Mouse (Mus musculus) MEL (cell line): ENCODE measurements at regions not wholly inside any gene's neighbourhood (a gene's known extent, or its start where the extent isn't known, plus 50 kb on each side); places are given as distances from the start of the nearest gene placed in this dataset.

Experiments
- DNase-seq: peaks from one replicate; pipeline ENCODE4 v3.0.0; 2011; ENCODE audit warnings: low read depth, low spot score
- H3K27ac ChIP-seq: 2 replicates; pipeline ENCODE4 v1.5.1; 2012; ENCODE audit warnings: low read depth, mild to moderate bottlenecking, control low read depth, low read length, moderate library complexity; ENCODE audit not compliant: control insufficient read depth
- H3K27me3 ChIP-seq, 2 experiments: fragments of 150-350 bp in 1 of 2; sonication (generic) in 1 of 2; 2 replicates each; pipeline ENCODE4 v1.6.1; 2012; ENCODE audit warnings: low read length in 2 of 2, mild to moderate bottlenecking in 2 of 2, improper control_type of control experiment in 1 of 2, moderate library complexity in 1 of 2; ENCODE audit not compliant: insufficient read depth in 2 of 2, control insufficient read depth in 1 of 2
- H3K36me3 ChIP-seq, 2 experiments: 2 replicates each; pipeline ENCODE4 v1.6.1; 2012 to 2014; ENCODE audit warnings: low read length in 2 of 2, improper control_type of control experiment in 1 of 2, inconsistent platforms in 1 of 2, mild to moderate bottlenecking in 1 of 2; ENCODE audit not compliant: insufficient read depth in 2 of 2, control insufficient read depth in 1 of 2
- H3K4me1 ChIP-seq, 2 experiments: fragments of 150-350 bp in 1 of 2; sonication (generic) in 1 of 2; 2 replicates each; pipeline ENCODE4 v1.6.1; 2012; ENCODE audit warnings: low read length in 2 of 2, improper control_type of control experiment in 1 of 2, mild to moderate bottlenecking in 1 of 2; ENCODE audit not compliant: insufficient read depth in 2 of 2, control insufficient read depth in 1 of 2
- H3K4me3 ChIP-seq, 2 experiments: fragments of 150-350 bp in 1 of 2; sonication (generic) in 1 of 2; 2 replicates each; pipeline ENCODE4 v1.5.1; 2012; ENCODE audit warnings: low read depth in 2 of 2, low read length in 2 of 2, mild to moderate bottlenecking in 2 of 2, moderate library complexity in 2 of 2, control low read depth in 1 of 2, improper control_type of control experiment in 1 of 2; ENCODE audit not compliant: control insufficient read depth in 1 of 2, insufficient read depth in 1 of 2
- H3K79me2 ChIP-seq: 2 replicates; pipeline ENCODE4 v1.6.1; 2012; ENCODE audit warnings: mild to moderate bottlenecking, low read length, moderate library complexity; ENCODE audit not compliant: control insufficient read depth, poor library complexity, insufficient read depth
- H3K9ac ChIP-seq: 2 replicates; pipeline ENCODE4 v1.6.1; 2012; ENCODE audit warnings: low read depth, mild to moderate bottlenecking, control low read depth, low read length, moderate library complexity; ENCODE audit not compliant: control insufficient read depth, poor library complexity, severe bottlenecking
- H3K9me3 ChIP-seq: fragments of 150-350 bp; sonication (generic); replicated peaks from 2 replicates; pipeline ENCODE4 v1.6.1; 2012; ENCODE audit warnings: mild to moderate bottlenecking, low read length, improper control_type of control experiment, moderate library complexity; ENCODE audit not compliant: insufficient read depth
- BHLHE40 ChIP-seq: IDR thresholded peaks from 2 replicates; pipeline ENCODE4 v1.6.1; 2012; ENCODE audit warnings: low read depth, mild to moderate bottlenecking, inconsistent platforms, low read length, improper control_type of control experiment, borderline replicate concordance
- E2F4 ChIP-seq: IDR thresholded peaks from 2 replicates; pipeline ENCODE4 v1.6.1; 2011; ENCODE audit warnings: low read depth, low read length, improper control_type of control experiment, borderline replicate concordance
- ELF1 ChIP-seq: IDR thresholded peaks from 2 replicates; pipeline ENCODE4 v1.6.1; 2014; ENCODE audit warnings: low read depth, mild to moderate bottlenecking, inconsistent platforms, low read length, improper control_type of control experiment, moderate library complexity
- EP300 ChIP-seq, 2 experiments: IDR thresholded peaks; 2 replicates each; pipeline ENCODE4 v1.6.1; 2011; ENCODE audit warnings: improper control_type of control experiment in 2 of 2, low read length in 2 of 2, low read depth in 1 of 2, mild to moderate bottlenecking in 1 of 2
- GABPA ChIP-seq: IDR thresholded peaks from 2 replicates; pipeline ENCODE4 v1.6.1; 2012; ENCODE audit warnings: low read depth, mild to moderate bottlenecking, inconsistent platforms, low read length, improper control_type of control experiment, moderate library complexity
- GATA1 ChIP-seq: IDR thresholded peaks from 2 replicates; pipeline ENCODE4 v1.6.1; 2011; ENCODE audit warnings: low read depth, low read length, improper control_type of control experiment
- KAT2A ChIP-seq: conservative IDR thresholded peaks from 2 replicates; pipeline ENCODE4 v1.6.1; 2012; ENCODE audit warnings: low read depth, low read length, improper control_type of control experiment, inconsistent platforms
- MAFK ChIP-seq: IDR thresholded peaks from 2 replicates; pipeline ENCODE4 v1.6.1; 2011; ENCODE audit warnings: low read depth, mild to moderate bottlenecking, low read length, improper control_type of control experiment, borderline replicate concordance
- MAZ ChIP-seq: IDR thresholded peaks from 2 replicates; pipeline ENCODE4 v1.6.1; 2012; ENCODE audit warnings: low read depth, mild to moderate bottlenecking, inconsistent platforms, low read length, improper control_type of control experiment
- MXI1 ChIP-seq: IDR thresholded peaks from 2 replicates; pipeline ENCODE4 v1.6.1; 2011; ENCODE audit warnings: mild to moderate bottlenecking, low read depth, low read length, improper control_type of control experiment
- POLR2AphosphoS2 ChIP-seq: IDR thresholded peaks from 2 replicates; pipeline ENCODE4 v1.6.1; 2011; ENCODE audit warnings: low read length, improper control_type of control experiment
- POLR2AphosphoS5 ChIP-seq: IDR thresholded peaks from 2 replicates; pipeline ENCODE4 v1.6.1; 2012; ENCODE audit warnings: low read depth, borderline replicate concordance, mild to moderate bottlenecking, inconsistent platforms, low read length, moderate library complexity, mixed read lengths
- RAD21 ChIP-seq: IDR thresholded peaks from 2 replicates; pipeline ENCODE4 v1.6.1; 2011; ENCODE audit warnings: mild to moderate bottlenecking, low read depth, low read length, improper control_type of control experiment
- SMC3 ChIP-seq: IDR thresholded peaks from 2 replicates; pipeline ENCODE4 v1.6.1; 2011; ENCODE audit warnings: low read depth, low read length, improper control_type of control experiment
- TAL1 ChIP-seq: IDR thresholded peaks from 2 replicates; pipeline ENCODE4 v1.6.1; 2012; ENCODE audit warnings: mild to moderate bottlenecking, inconsistent platforms, low read length, moderate library complexity, mixed read lengths
- TCF12 ChIP-seq: IDR thresholded peaks from 2 replicates; pipeline ENCODE4 v1.6.1; 2014; ENCODE audit warnings: low read depth, mild to moderate bottlenecking, inconsistent platforms, low read length, improper control_type of control experiment, moderate library complexity
- USF2 ChIP-seq, 2 experiments: IDR thresholded peaks; 2 replicates each; pipeline ENCODE4 v1.6.1; 2011 to 2012; ENCODE audit warnings: improper control_type of control experiment in 2 of 2, low read length in 2 of 2, borderline replicate concordance in 1 of 2, inconsistent platforms in 1 of 2, low read depth in 1 of 2, mild to moderate bottlenecking in 1 of 2; ENCODE audit not compliant: insufficient read depth in 1 of 2
- ZC3H11A ChIP-seq: IDR thresholded peaks from 2 replicates; pipeline ENCODE4 v1.6.1; 2012; ENCODE audit warnings: low read depth, mild to moderate bottlenecking, inconsistent platforms, low read length, improper control_type of control experiment
- ZKSCAN1 ChIP-seq: IDR thresholded peaks from 2 replicates; pipeline ENCODE4 v1.6.1; 2012; ENCODE audit warnings: low read depth, mild to moderate bottlenecking, inconsistent platforms, low read length, improper control_type of control experiment, moderate library complexity
- ZMIZ1 ChIP-seq: IDR thresholded peaks from 2 replicates; pipeline ENCODE4 v1.6.1; 2012; ENCODE audit warnings: low read depth, mild to moderate bottlenecking, inconsistent platforms, low read length, improper control_type of control experiment, moderate library complexity

DNA sequence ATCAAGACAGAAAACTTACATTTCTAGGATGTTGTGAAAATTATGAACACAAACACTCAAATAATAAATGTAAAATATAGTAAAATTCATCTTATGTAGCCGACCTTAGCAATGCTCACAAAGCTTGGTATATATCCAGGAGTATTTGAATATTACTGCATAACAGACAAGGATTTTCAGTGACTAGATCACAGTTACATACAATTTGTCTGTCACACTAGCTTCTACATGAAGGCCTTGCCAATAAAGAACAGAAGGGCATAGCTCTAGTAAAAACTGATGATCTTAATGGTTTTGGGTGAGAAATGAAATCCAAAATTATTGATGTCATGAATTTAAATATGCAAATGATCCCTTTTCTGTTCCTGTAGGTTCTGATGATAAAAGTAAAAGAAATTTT is 337.6 kb downstream of the Sis start:
- H3K79me2 ChIP-seq = no peaks in the 10 kb centered on the region
- no peak overlapping the region for H3K4me3 ChIP-seq
- no peaks in the 10 kb centered on the region for H3K27me3 ChIP-seq
- TF ChIP-seq ZKSCAN1 = no peak
- no peak for TF ChIP-seq KAT2A
- TF ChIP-seq USF2 (IDR thresholded peaks at IDR 0.05; ENCODE audit: borderline replicate concordance in 1 of 2, insufficient read depth in 1 of 2, low read depth in 1 of 2, low read length in 2 of 2) = no peak
- TF ChIP-seq, all 39 proteins: peak for 0
- no peak overlapping the region for H3K27ac ChIP-seq
- H3K36me3 ChIP-seq = no peaks in the 10 kb centered on the region
- no peaks in the 10 kb centered on the region for H3K9me3 ChIP-seq
- H3K4me1 ChIP-seq = no peaks in the 10 kb centered on the region
- no peak overlapping the region for H3K9ac ChIP-seq
- DNase-seq = no peak

DNA sequence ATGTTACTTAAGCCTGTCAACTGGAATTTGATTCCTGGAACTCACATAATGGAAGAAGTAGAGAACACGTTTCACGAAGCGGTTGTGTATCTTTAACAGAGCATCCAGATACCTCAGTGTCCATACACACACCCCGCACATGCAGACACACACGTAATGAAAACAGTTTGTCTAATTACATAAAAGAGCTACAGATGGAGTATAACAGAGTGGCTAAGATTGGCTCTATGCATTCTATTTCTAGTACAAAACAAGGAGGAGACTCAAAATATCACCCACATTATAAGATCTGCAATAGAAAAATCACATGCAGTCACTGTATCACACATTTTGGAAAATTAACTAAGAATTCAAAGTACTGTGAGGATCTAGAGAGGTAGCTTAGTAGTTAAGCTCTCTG is 346.9 kb downstream of the Sis start:
- Histone ChIP-seq H3K9ac (no peak overlapping the region), H3K4me1 (no peaks in the 10 kb centered on the region), H3K4me3 (no peak overlapping the region), H3K36me3 (no peaks in the 10 kb centered on the region), H3K27me3 (no peaks in the 10 kb centered on the region), H3K79me2 (no peaks in the 10 kb centered on the region), H3K9me3 (no peaks in the 10 kb centered on the region), H3K27ac (no peak overlapping the region)
- no peak for DNase-seq
- no peak for TF ChIP-seq POLR2AphosphoS5
- TF ChIP-seq TCF12 = no peak
- TF ChIP-seq MXI1 = no peak
- no peak for TF ChIP-seq RAD21
- TF ChIP-seq ZMIZ1 = no peak
- no peak for TF ChIP-seq POLR2AphosphoS2
- no peak for TF ChIP-seq TAL1
- TF ChIP-seq GABPA = no peak
- no peak for TF ChIP-seq GATA1
- TF ChIP-seq BHLHE40 = no peak
- TF ChIP-seq SMC3 = no peak
- TF ChIP-seq MAFK = no peak
- TF ChIP-seq MAZ = no peak

DNA sequence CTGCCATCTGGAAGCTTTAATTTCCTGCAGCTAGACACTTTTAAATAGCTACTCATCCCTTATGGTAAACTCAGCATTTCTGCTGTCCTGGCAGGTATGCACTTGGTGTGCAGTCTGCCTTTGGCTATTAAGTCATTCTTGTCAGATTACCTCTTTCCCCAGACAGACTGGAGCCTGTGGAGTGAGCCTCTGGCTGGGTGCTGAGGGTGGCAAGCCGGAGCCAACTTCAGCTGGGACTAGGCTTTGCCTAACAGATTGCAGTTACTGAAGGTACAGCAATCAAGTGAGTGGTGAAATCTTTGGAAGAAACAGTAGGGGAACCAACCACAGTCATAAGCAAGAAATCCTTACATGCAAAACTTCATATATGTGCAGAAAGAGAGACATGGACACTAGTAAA is 347.8 kb downstream of the Sis start:
- no peak overlapping the region for H3K4me3 ChIP-seq
- no peak overlapping the region for H3K27ac ChIP-seq
- DNase-seq = no peak
- no peaks in the 10 kb centered on the region for H3K27me3 ChIP-seq
- no peaks in the 10 kb centered on the region for H3K9me3 ChIP-seq
- H3K4me1 ChIP-seq = no peaks in the 10 kb centered on the region
- TF ChIP-seq ELF1 (no peak), EP300 (IDR thresholded peaks at IDR 0.05; ENCODE audit: low read depth in 1 of 2, low read length in 2 of 2) (no peak), KAT2A (no peak), E2F4 (no peak), ZC3H11A (no peak)
- H3K9ac ChIP-seq = no peak overlapping the region
- H3K36me3 ChIP-seq = no peaks in the 10 kb centered on the region
- no peaks in the 10 kb centered on the region for H3K79me2 ChIP-seq
